Mouse (Mus musculus) embryo, embryonic 10.5 days (tissue): Measurements from ENCODE around the gene Akr7a5.

Experiments used
- DNase-seq: peaks from one replicate; pipeline ENCODE4 v3.0.0-alpha.2; 2015; ENCODE audit warnings: low spot score

Gene Akr7a5

GRCm38 (mm10) chr4:139298671-139299366 is 11.7 kb upstream of the Akr7a5 start:
- DNase-seq: no peak

DNA sequence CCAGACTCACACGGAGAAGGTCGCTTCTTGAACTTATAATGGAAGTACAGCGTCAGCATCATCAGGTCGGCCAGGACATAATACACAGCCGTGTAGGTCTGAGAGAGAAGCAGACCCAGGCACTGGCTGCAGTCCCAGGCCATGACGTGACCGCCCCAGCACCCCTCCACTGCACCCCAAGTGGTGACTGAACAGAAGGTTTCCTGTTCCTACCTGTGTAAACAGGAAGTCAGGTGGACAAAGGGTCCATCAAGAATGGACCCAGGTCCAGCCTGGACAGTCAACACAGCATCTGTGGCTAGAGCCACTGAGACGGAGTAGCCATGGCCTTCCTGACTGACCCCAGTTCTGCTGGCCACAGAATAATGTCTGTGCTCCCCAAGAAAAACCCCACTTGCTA is 8.8 kb upstream of the Akr7a5 start:
- DNase-seq: no peak

DNA sequence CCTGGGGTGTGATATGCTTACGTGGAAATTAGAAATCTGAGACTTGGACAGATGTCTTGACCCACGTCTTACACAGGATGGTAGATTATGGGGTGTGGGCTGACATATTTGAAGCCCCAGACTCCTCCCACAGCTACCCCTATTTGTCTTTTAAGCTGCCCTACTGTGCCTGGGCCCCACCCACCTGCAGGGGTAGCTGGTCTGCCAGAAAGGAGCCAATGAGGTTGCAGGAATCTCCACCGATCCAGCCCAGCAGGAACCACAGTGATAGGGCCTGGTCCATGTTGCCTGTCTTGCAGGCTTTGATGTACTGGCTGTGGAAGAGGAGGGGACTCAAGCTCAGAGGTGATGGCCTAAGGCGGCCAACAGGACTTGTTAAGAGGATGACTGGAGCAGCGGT is 8.3 kb upstream of the Akr7a5 start:
- no peak for DNase-seq

DNA sequence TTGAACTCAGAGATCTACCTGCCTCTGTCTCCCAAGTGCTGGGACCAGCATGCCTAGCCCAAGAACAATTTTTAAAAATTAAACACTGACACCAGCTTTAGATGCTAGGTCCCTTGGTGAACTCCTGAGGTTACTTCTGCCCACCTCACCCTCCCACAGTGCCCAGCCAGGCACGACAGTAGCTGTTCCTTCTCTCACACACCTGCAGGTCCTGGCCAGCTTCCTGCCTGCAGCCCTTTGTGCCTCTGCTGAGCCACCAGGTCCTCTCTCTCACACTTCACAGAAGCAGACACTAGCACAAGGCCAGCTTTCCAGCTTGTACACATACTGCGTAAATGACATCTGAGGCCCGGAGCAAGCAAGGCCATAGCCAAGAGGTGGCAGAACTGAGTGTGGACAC is 5.0 kb upstream of the Akr7a5 start:
- DNase-seq: no peak

GRCm38 (mm10) chr4:139307916-139308315 is 2.6 kb upstream of the Akr7a5 start:
- no peak for DNase-seq

DNA sequence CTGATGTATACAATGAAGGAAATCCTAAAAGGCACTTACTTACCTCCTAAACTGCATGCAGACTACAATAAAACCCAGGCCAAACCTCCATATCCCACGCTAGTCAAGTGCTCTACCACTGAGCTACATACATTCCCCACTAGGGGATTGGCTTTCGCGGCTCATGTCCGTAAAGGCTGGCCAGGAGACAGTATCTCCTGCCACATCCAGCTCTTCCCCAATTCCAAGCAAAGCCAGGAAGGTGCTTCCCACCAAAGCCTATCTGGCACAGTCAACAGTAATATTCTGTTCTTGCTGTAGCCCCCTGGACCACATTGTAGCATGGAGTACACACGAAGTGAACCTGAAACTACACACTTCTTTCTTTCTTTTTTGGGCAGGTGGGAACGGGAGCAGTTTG is 893 bp upstream of the Akr7a5 start:
- no peak for DNase-seq

DNA sequence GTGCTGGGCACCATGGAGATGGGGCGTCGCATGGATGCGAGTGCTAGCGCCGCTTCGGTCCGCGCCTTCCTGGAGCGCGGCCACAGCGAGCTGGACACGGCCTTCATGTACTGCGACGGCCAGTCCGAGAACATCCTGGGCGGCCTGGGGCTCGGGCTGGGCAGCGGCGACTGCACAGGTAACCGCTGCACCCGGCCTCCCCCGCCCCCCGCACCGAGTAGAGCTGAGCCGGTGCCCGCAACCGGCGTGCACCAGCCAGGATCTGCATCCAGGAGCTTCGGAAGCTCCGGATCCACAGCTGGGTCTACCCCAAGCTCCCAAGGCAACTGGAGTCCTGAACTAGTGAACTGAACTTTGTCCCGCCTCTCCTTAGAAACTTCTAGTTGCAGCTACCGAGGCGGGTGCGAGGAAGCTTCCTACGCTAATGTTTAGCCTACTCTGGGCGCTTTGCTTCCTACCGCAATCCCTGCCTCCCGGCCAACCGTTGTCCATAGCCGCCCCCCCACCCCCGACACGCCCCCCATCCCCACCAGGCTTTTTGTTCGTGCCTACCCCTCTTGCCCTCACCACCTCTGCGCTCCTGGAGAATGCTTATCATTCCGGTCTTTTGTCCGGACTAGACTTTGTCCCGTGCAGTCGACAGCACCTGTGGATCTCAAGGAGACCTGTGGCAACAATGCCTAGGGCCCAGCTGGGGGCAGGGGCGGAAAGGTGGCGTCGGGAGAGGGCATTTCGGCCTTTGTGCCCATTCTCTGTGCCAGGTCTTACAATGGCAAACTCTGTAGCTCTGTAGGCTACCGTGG is 556 bp downstream of the Akr7a5 start:
- DNase-seq: peak; percentile 63

- DNase-seq: no peak
Measured at GRCm38 (mm10) chr4:139311707-139312106, 1.2 kb downstream of the Akr7a5 start.

DNA sequence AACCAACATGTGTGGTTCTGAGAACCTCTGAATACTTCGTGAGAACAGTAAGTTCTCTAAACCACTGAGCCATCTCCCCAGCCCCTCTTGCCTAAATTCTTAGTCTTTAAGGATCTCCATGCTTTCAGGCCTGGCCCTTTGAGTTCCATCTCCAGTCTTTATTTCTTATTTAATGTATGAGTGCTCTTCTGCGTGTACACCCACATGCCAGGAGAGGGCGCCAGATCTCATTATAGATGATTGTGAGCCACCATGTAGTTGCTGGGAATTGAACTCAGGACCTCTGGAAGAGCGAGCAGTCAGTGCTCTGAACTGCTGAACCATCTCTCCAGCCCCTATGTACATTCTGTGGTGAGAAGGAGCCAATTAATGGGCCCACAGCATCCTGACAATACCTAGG is 2.1 kb downstream of the Akr7a5 start:
- DNase-seq: peak; percentile 71

GRCm38 (mm10) chr4:139318449-139318848 is 7.9 kb downstream of the Akr7a5 start:
- DNase-seq: no peak

GRCm38 (mm10) chr4:139319740-139320139 is 9.2 kb downstream of the Akr7a5 start:
- DNase-seq: no peak

GRCm38 (mm10) chr4:139330605-139331004 is 20.1 kb downstream of the Akr7a5 start:
- peak; percentile 91 for DNase-seq

- DNase-seq: no peak
Measured at GRCm38 (mm10) chr4:139334631-139335295, 24.2 kb downstream of the Akr7a5 start.

- DNase-seq: no peak
Measured at GRCm38 (mm10) chr4:139335507-139335906, 25.0 kb downstream of the Akr7a5 start.

GRCm38 (mm10) chr4:139336822-139337483 is 26.4 kb downstream of the Akr7a5 start:
- peak; percentile 85 for DNase-seq

- DNase-seq: no peak
Measured at GRCm38 (mm10) chr4:139338145-139338544, 27.6 kb downstream of the Akr7a5 start.

- DNase-seq: no peak
Measured at GRCm38 (mm10) chr4:139340835-139341234, 30.3 kb downstream of the Akr7a5 start.

- no peak for DNase-seq
Measured at GRCm38 (mm10) chr4:139341556-139342233, 31.2 kb downstream of the Akr7a5 start.

GRCm38 (mm10) chr4:139343718-139344117 is 33.2 kb downstream of the Akr7a5 start:
- DNase-seq: no peak

DNA sequence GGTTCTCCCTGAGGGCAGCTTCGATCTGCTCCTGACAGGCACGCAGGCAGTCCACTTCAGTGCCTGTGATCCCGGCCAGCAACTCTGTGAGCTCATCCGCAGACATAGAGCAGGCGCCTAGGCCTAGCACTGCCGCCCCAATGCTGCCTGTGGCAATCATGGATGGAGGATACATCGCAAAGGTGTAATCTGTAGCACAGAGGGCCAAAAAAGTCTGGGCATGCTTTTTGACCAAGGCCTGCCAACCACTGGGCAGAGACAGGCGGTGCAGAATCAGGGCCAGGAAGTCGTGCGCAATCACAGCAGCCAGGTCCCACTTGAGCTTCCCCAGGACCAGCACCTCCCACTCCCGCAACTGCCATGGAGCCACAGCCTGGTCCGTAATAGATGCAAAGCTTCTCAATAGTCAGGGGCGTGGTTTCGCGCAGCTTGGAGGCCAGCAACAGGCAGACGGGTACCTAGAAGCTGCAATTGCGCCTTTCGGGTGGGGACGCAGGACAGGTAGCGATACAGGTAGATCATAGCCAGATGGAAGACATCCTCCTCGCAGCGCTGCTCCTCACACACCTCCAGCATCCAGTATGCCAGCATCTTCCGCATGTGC is 35.0 kb downstream of the Akr7a5 start:
- DNase-seq: no peak

DNA sequence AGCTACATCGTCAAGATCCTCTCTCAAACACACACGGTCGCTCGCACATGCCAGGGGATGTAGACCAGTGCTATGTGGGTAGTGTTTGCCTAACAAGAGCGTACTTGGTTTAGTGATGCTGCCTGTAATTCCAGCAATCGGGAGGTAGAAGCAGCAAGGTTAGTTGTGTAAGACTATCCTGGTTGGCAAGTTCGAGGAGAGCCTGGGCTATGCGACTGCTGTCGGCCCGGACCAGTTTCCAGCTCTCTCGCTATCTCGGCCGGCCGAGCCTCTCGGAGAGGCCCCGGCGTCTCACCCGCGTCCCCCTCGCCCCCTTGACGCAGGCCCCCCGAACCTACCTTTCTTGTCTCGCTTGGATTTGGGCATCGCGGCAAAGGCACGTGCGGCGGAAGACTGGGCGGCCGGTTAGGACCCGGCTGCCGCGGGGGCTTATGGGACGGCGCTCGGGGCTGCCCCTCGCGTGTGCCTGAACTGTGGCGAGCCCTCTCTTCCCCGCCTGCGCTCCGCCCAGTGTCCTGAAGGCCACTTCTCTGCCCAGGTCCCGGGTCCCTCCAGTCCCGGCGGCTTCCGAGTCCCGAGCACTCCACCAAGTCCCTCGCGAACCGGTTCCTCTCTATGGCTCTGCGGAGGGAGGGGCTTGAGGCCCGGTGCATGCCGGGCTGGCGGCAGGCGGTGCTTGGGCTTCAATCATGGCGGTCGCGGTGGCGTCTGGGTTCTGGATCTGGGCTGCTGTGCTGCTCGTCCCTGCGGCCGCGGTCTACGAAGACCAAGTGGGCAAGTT is 41.6 kb downstream of the Akr7a5 start, which contains the start of the genes Mrto4, Emc1 and Ubr4:
Gene Mrto4 (minus strand): TSS at position 646 of the 781 bp plus-strand sequence.
Gene Emc1 (plus strand): TSS at position 657 of the 781 bp plus-strand sequence.
Gene Ubr4 (plus strand): TSS at position 679 of the 781 bp plus-strand sequence.
- peak; percentile 91 for DNase-seq
